Mouse (Mus musculus): Measurements from ENCODE around the gene C530025M09Rik. TPM values are rescaled to one million over a fixed set of nuclear protein-coding genes. Genes with fewer than 3 reads are reported as not detected.

C530025M09Rik gene
- not detected for polyA plus RNA-seq (2017; shearing (Covaris generic))

GRCm38 (mm10) chr2:149830536-149831458 lies at the start of gene C530025M09Rik:
C530025M09Rik (minus strand) TSS chr2:149831213.

GRCm38 (mm10) chr2:149828911-149829310 lies 2.1 kb downstream of the C530025M09Rik start, which contains the start of gene Syndig1:
Syndig1 (plus strand) TSS chr2:149829211.

Other genes starting within 250 kb of the C530025M09Rik start
- not detected for gene Syndig1, start 2.0 kb downstream of the C530025M09Rik start, polyA plus RNA-seq (2017; shearing (Covaris generic))

Measured in activated CD4-positive, CD25-positive, alpha-beta regulatory T cell, adult 9 weeks (primary cell).